Mouse (Mus musculus): ENCODE measurements around the gene Znrf4. TPM values are rescaled to one million over a fixed set of nuclear protein-coding genes. Genes with fewer than 3 reads are reported as not detected.

Gene Znrf4
- polyA plus RNA-seq, 1 experiment, result not detected

- Histone ChIP-seq H3K4me1 (ENCODE audit: control insufficient read depth, insufficient read depth, insufficient read length, low read length) (peaks cover 22% of the 10 kb centered on the region), H3K27ac (ENCODE audit: insufficient read depth, low read depth, low read length) (no peak overlapping the region), H3K27me3 (ENCODE audit: control insufficient read depth, insufficient read depth, low read length) (peaks cover 47% of the 10 kb centered on the region), H3K4me3 (ENCODE audit: low read depth, low read length) (no peak overlapping the region), H3K36me3 (ENCODE audit: control insufficient read depth, insufficient read depth, low read length) (no peaks in the 10 kb centered on the region)
- TF ChIP-seq CTCF (IDR thresholded peaks at IDR 0.05; ENCODE audit: extremely low read depth, insufficient read length, insufficient replicate concordance, low read depth, low read length) (no peak), POLR2A (IDR thresholded peaks at IDR 0.05; ENCODE audit: low read depth, low read length) (no peak)
- WGBS, result 90% methylated on average over 19 of the region's 19 CpGs
Measured at GRCm38 (mm10) chr17:56477191-56477818, 34.9 kb downstream of the Znrf4 start.

DNA sequence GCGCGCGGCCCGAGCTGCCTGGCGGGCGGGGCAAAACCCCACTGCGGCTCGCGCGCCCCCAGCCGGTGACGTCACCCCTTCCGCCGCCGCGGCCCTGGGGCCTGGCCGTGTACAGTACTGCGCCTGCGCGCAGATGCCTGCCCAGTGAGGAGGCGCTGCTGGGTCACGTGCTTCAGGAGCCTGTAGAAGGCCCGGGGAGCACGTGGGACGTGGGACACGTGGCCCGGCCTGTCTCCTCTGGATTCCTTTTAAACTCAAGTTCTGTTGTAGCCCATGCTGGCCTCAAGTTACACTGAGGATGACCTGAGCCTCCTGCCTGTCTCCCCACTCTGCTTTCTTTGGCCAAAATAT is 35.9 kb downstream of the Znrf4 start, which contains the start of gene Ptprs:
Ptprs (minus strand) TSS at position 82 of the 351 bp plus-strand sequence.
- no peak for TF ChIP-seq CTCF (IDR thresholded peaks at IDR 0.05; ENCODE audit: extremely low read depth, insufficient read length, insufficient replicate concordance, low read depth, low read length)
- no peak for TF ChIP-seq POLR2A (IDR thresholded peaks at IDR 0.05; ENCODE audit: low read depth, low read length)
- Histone ChIP-seq H3K4me1 (ENCODE audit: control insufficient read depth, insufficient read depth, insufficient read length, low read length) (peaks cover 25% of the 10 kb centered on the region), H3K27ac (ENCODE audit: insufficient read depth, low read depth, low read length) (no peak within 1 kb of the TSS), H3K27me3 (ENCODE audit: control insufficient read depth, insufficient read depth, low read length) (peaks cover 52% of the 10 kb centered on the region), H3K36me3 (ENCODE audit: control insufficient read depth, insufficient read depth, low read length) (no peaks in the 10 kb centered on the region), H3K4me3 (ENCODE audit: low read depth, low read length) (peak within 1 kb of the TSS; percentile 66)
- WGBS, result under 1% methylated on average over 27 of the region's 27 CpGs

DNA sequence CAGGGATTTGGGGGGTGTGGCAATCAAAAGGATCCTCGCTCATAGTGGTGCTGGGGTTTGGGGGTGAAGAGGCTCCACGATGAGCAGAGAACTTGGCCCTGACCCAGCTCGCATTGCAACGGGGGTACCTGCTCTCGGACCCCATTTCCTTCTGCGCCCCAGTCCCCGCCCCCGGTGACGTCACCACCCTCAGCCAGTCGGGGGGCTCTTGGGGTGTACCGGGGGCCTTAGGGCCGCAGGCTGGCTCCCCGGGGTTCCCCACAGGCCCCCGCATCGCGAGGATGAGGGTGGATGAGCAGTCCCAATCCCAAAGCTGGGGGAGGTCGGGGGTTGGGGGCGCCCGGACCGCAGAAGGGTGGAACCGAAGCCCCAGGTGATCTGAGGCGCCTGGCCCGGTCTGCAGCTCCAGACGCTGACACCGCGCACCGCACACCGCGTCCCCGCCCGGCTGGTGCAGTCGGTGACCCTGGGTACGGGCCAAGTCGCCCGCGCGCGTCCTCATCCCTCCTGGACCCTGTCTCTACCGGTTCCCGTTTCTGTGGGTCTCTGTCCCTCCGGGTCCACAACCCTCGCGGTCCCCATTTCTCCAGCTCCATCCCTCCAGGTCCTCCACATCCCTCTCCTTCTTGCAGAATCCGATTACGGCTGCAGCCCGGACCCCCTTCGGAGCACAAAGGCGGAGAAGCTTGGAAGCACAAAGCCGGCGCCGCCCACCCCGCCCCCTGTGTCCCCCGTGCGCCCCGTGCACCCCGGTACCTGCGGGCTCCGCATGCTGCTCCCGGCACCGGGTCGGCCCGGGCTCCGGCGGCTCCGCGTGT is 36.4 kb downstream of the Znrf4 start:
- Histone ChIP-seq H3K27ac (ENCODE audit: insufficient read depth, low read depth, low read length) (no peak overlapping the region), H3K36me3 (ENCODE audit: control insufficient read depth, insufficient read depth, low read length) (no peaks in the 10 kb centered on the region), H3K4me1 (ENCODE audit: control insufficient read depth, insufficient read depth, insufficient read length, low read length) (peaks cover 25% of the 10 kb centered on the region), H3K4me3 (ENCODE audit: low read depth, low read length) (peak overlapping the region; percentile 66), H3K27me3 (ENCODE audit: control insufficient read depth, insufficient read depth, low read length) (peaks cover 52% of the 10 kb centered on the region)
- no peak for TF ChIP-seq POLR2A (IDR thresholded peaks at IDR 0.05; ENCODE audit: low read depth, low read length)
- no peak for TF ChIP-seq CTCF (IDR thresholded peaks at IDR 0.05; ENCODE audit: extremely low read depth, insufficient read length, insufficient replicate concordance, low read depth, low read length)
- WGBS, result 2% methylated on average over 66 of the region's 66 CpGs

GRCm38 (mm10) chr17:56474831-56475581 is 37.2 kb downstream of the Znrf4 start:
- peak overlapping the region; percentile 66 for H3K4me3 ChIP-seq (ENCODE audit: low read depth, low read length)
- peaks cover 55% of the 10 kb centered on the region for H3K27me3 ChIP-seq (ENCODE audit: control insufficient read depth, insufficient read depth, low read length)
- WGBS, result 2% methylated on average over 24 of the region's 24 CpGs
- no peaks in the 10 kb centered on the region for H3K36me3 ChIP-seq (ENCODE audit: control insufficient read depth, insufficient read depth, low read length)
- peaks cover 28% of the 10 kb centered on the region for H3K4me1 ChIP-seq (ENCODE audit: control insufficient read depth, insufficient read depth, insufficient read length, low read length)
- H3K27ac ChIP-seq (ENCODE audit: insufficient read depth, low read depth, low read length), result no peak overlapping the region
- no peak for TF ChIP-seq CTCF (IDR thresholded peaks at IDR 0.05; ENCODE audit: extremely low read depth, insufficient read length, insufficient replicate concordance, low read depth, low read length)

GRCm38 (mm10) chr17:56474311-56474830 is 37.9 kb downstream of the Znrf4 start:
- Histone ChIP-seq H3K27me3 (ENCODE audit: control insufficient read depth, insufficient read depth, low read length) (peaks cover 57% of the 10 kb centered on the region), H3K4me3 (ENCODE audit: low read depth, low read length) (peak overlapping the region; percentile 66), H3K36me3 (ENCODE audit: control insufficient read depth, insufficient read depth, low read length) (no peaks in the 10 kb centered on the region), H3K27ac (ENCODE audit: insufficient read depth, low read depth, low read length) (no peak overlapping the region), H3K4me1 (ENCODE audit: control insufficient read depth, insufficient read depth, insufficient read length, low read length) (peaks cover 28% of the 10 kb centered on the region)
- no peak for TF ChIP-seq POLR2A (IDR thresholded peaks at IDR 0.05; ENCODE audit: low read depth, low read length)
- no peak for TF ChIP-seq CTCF (IDR thresholded peaks at IDR 0.05; ENCODE audit: extremely low read depth, insufficient read length, insufficient replicate concordance, low read depth, low read length)
- 6% methylated on average over 32 of the region's 32 CpGs for WGBS

DNA sequence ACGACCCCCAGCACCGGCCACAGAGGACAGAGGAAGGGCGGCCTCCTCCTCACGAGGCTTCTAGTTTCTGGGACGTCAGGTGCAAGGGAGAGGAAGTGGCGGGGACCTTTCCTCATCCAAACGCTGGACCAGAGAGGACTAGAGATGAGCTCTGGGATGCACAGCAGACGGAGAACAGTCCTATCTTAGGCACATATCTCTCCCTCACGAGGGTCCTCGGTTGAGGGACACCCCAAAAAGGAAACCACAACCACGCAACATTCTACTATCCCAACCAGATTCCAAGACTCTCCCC is 38.7 kb downstream of the Znrf4 start:
- peaks cover 26% of the 10 kb centered on the region for H3K4me1 ChIP-seq (ENCODE audit: control insufficient read depth, insufficient read depth, insufficient read length, low read length)
- TF ChIP-seq CTCF (IDR thresholded peaks at IDR 0.05; ENCODE audit: extremely low read depth, insufficient read length, insufficient replicate concordance, low read depth, low read length), result no peak
- TF ChIP-seq POLR2A (IDR thresholded peaks at IDR 0.05; ENCODE audit: low read depth, low read length), result no peak
- H3K4me3 ChIP-seq (ENCODE audit: low read depth, low read length), result peak overlapping the region; percentile 66
- no peak overlapping the region for H3K27ac ChIP-seq (ENCODE audit: insufficient read depth, low read depth, low read length)
- WGBS, result 4% methylated on average over 11 of the region's 11 CpGs
- H3K27me3 ChIP-seq (ENCODE audit: control insufficient read depth, insufficient read depth, low read length), result peaks cover 57% of the 10 kb centered on the region
- no peaks in the 10 kb centered on the region for H3K36me3 ChIP-seq (ENCODE audit: control insufficient read depth, insufficient read depth, low read length)
